Mouse (Mus musculus) left cerebral cortex, postnatal 10 days (tissue): ENCODE measurements around the gene Prf1. TPM values are rescaled to one million over a fixed set of nuclear protein-coding genes. Genes with fewer than 3 reads are reported as not detected.
A peak's percentile ranks its signal among the peaks of the same experiment; 100 is the strongest.

Experiments used
- DNase-seq, 2 experiments: peaks; one replicate each; pipeline ENCODE4 v3.0.0; 2021 to 2022; ENCODE audit warnings: low spot score in 2 of 2, mixed read lengths in 1 of 2; ENCODE audit errors: extremely low spot score in 1 of 2
- intact Hi-C: fragments of 180-260 bp; cut with DNase I; formaldehyde crosslinking; loops from one replicate; pipeline ENCODE4 v1.15.1; 2025
- total RNA-seq, 2 experiments: library from RNA; stranded (reverse); gene quantifications; 2 replicates each; pipeline ENCODE4 v1.2.3; 2021

Gene Prf1
- total RNA-seq, 2 experiments from 2014 or later, result not detected

DNA sequence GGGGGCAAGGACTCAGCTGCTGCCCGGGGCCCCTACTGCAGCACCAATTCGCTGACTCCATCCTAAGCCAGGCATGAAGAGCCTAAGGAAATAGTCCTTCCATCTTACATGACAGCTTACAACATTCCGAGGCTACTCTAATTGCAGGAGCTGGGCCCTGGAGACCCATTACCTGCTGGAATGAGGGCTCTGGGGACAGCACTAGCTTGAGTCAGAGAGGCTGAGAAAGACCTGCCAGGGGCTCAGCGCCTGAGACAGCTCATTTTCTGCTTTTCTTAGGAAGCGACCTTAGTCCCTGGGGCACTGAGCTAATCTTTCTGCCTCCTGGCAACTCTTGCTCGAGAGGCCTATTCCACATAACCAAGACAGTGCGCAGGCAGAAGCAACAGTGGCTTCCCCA lies 31.3 kb downstream of the Prf1 start:
- DNase-seq, result no peak
- intact Hi-C loops, result no loop called here

GRCm38 (mm10) chr10:61331046-61331445 lies 33.4 kb downstream of the Prf1 start:
- peak; percentile 64 to 80 for DNase-seq
- intact Hi-C loops, result loop anchor here (5.0 kb wide), 1 partner anchor 54 kb away; no protein-coding TSS in a partner anchor

- DNase-seq, result no peak
- intact Hi-C loops, result loop anchor here (5.0 kb wide), 1 partner anchor 57 kb away; no protein-coding TSS in a partner anchor
These were observed 36.9 kb downstream of the Prf1 start for GRCm38 (mm10) chr10:61334545-61334944.

- intact Hi-C loops, result loop anchor here (1.0 kb wide), 1 partner anchor 137 kb away; no protein-coding TSS in a partner anchor
- DNase-seq, result peak; percentile 70 to 85
These were observed 38.5 kb downstream of the Prf1 start for GRCm38 (mm10) chr10:61336137-61336536.

- intact Hi-C loops, result loop anchor here (1.0 kb wide), 1 partner anchor 137 kb away; no protein-coding TSS in a partner anchor
- no peak for DNase-seq
These were observed 39.0 kb downstream of the Prf1 start for GRCm38 (mm10) chr10:61336592-61336991.

DNA sequence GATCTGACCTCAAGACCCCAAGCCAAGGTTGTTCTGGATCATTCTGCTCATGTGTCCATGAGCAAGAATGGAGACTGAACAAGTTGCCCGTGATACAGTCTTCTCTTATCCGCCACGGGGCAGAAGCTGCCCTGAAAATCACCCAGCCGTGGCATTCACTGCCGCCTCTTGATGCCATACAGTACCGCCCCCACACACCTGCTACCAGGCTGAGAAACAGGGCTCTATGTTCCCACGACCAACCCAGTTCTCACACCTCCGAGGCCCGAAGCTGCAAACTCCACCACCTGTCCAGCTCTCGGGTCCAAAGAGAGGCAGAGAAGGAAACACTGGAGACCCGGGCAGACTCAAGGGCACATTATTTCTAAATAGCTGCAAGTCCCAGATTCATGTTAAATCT lies 40.0 kb downstream of the Prf1 start:
- no peak for DNase-seq
- intact Hi-C loops, result no loop called here

GRCm38 (mm10) chr10:61339216-61339615 lies 41.6 kb downstream of the Prf1 start:
- intact Hi-C loops, result no loop called here
- no peak for DNase-seq

- no peak for DNase-seq
- intact Hi-C loops, result loop anchor here (2.0 to 10.0 kb wide), 2 partner anchors 59 to 315 kb away; no protein-coding TSS in a partner anchor
These were observed 42.6 kb downstream of the Prf1 start for GRCm38 (mm10) chr10:61340247-61340646.

DNA sequence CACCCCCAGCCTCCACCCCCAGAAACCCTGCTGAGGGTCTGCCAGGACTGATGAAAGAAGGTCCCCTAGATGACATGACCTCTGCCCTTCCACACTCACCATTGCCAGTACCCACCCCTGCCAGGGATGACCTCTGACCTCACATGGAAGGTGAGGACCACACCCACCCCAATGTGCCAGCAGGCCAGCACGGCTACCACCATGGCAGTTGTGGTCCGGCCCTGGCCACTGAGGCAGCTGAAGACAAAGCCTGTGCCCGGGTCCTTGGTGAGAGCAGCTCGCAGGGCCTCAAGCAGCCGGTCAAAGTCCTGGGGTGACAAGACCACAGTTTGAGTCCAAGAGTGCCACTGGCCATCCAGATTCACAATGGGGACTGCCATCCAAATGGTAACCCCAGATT lies 43.4 kb downstream of the Prf1 start:
- intact Hi-C loops, result loop anchor here (2.0 to 10.0 kb wide), 2 partner anchors 58 to 314 kb away; no protein-coding TSS in a partner anchor

GRCm38 (mm10) chr10:61341557-61341956 lies 43.9 kb downstream of the Prf1 start:
- intact Hi-C loops, result loop anchor here (2.0 to 10.0 kb wide), 2 partner anchors 57 to 313 kb away; no protein-coding TSS in a partner anchor
- peak; percentile 66 to 82 for DNase-seq

More for the DNA sequence above, 43.4 kb downstream of the Prf1 start:
- DNase-seq, result no peak

DNA sequence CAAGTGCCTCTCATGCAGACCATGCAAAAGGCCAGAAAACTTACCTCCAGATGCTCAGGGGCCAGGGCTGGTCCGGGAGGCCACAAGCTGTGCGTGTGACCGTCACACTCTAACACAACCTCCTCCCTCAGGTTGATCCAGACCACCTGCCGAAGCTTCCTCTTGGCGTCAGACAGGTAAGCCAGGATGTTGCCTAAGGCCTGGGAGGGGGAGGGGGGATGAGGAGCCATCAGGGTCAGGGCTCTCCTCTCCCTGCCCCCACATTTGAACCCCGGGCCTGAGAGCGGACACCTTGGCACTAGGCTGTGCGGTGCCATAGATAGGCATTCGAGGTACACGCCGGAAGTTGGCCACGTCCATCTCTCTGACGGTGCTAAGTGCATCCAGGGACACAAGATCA lies 45.1 kb downstream of the Prf1 start:
- intact Hi-C loops, result loop anchor here (10.0 kb wide), 1 partner anchor 312 kb away; no protein-coding TSS in a partner anchor
- no peak for DNase-seq

DNA sequence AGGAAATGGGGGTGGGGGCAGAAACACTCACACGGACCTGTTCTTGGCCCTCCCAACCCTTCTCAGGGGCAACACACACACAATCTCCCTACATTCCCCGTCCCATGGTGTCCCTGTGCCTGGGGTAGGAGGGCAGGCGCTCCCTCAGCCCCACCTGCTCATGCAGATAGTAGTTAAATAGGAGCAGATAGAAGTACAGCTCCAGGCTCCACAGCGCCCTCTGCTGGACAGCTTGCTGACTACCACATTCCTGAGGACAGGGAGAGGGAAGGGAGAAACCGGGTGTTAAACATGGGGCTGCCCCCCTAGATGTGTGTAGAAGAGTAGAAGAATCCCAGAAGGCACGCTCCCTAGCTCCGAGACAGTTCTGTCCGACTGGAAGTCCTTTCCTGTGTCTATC lies 46.3 kb downstream of the Prf1 start:
- intact Hi-C loops, result loop anchor here (10.0 kb wide), 1 partner anchor 311 kb away; no protein-coding TSS in a partner anchor
- DNase-seq, result peak in 1 of 2 experiments; percentile 74

DNA sequence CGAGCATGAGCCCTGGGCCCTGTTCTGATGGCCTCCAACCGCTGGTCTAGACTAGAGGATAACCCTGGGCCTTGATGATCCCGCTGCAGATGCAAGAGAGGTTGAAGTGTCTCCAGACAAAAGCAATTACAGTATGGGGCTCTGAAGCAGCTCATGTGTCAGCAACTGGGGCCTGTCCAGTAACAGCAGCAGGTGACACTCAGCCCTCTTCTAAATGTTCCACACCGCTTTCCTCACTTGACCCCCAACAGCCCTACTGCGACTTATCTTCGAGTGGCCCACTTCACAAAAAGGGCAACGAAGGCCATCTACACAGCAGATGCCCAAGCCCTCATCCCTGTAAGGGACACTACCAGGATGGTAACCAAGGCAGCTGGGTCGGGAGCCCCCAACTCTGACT lies 47.5 kb downstream of the Prf1 start:
- DNase-seq, result no peak
- intact Hi-C loops, result loop anchor here (10.0 kb wide), 1 partner anchor 310 kb away; no protein-coding TSS in a partner anchor

DNA sequence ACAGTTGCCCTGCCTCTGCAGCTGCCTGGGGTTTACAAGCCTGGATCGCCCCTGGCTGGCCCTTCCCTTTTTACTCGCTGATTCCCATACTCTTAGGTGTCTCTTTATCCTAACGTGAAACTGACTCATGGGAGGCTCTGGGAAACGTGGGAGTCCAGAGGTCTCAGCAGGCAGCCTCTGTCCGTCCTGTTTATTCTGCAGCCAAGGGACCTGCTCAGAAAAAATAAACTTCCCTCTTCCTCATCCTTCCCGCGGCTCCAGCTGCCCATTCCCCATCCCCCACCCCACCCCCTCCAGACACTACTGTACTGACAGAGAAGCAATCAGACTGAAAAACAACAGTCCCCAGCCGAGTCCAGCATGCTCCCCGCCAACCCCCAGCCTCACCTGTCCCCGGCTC lies 48.7 kb downstream of the Prf1 start:
- intact Hi-C loops, result loop anchor here (10.0 kb wide), 1 partner anchor 308 kb away; no protein-coding TSS in a partner anchor

DNA sequence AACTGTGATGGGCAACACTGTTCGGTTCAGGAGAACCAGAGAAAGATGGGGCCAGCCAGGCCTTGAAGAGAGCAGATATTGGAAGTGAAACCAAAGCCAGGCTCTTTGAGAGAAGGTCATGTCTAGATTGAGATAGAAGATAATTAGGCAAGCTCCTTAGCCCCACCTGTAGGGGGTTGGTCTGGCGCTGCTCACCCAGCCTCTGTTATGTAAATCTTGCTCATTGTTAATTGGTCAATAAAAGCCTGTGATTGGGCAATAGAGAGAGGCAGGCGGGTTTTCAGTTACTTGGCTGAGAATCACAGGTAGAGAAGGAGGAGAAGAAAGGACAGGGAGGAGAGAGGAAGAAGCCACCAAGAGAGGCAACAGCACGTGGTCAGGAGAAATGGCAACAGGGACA lies 53.6 kb downstream of the Prf1 start:
- DNase-seq, result no peak
- intact Hi-C loops, result no loop called here

More for the DNA sequence above, 48.7 kb downstream of the Prf1 start:
- DNase-seq, result no peak

Other genes with a start within 250 kb of the Prf1 start
- 10 to 100 TPM; 12.4 to 15.4 TPM for gene Pcbd1, start 208.5 kb upstream of the Prf1 start, total RNA-seq
- gene Sgpl1, start 150.1 kb upstream of the Prf1 start, total RNA-seq, result 10 to 100 TPM; 27.3 to 29.4 TPM
- 1 to 10 TPM in 1 of 2 experiments, under 1 TPM in 1; 0.73 to 1.6 TPM for gene Tbata, start 125.9 kb upstream of the Prf1 start, total RNA-seq
- under 1 TPM; 0.73 to 0.75 TPM for gene Adamts14, start 24.4 kb upstream of the Prf1 start, total RNA-seq
- 10 to 100 TPM; 17.6 to 18.8 TPM for gene Pald1, start 85.7 kb downstream of the Prf1 start, total RNA-seq
- under 1 TPM; 0.15 to 0.39 TPM for gene Nodal, start 120.1 kb downstream of the Prf1 start, total RNA-seq
- gene Eif4ebp2, start 154.8 kb downstream of the Prf1 start, total RNA-seq, result 10 to 100 TPM; 42.1 to 46.1 TPM
- gene Lrrc20, start 178.0 kb downstream of the Prf1 start, total RNA-seq, result 10 to 100 TPM; 13.2 to 15.0 TPM